Mouse (Mus musculus) cerebellum, adult (tissue): Measurements from ENCODE around the gene Alg12.
"Not testable (repeated sequence)": the region's sequence is repeated elsewhere in the genome, so short reads cannot be mapped to it uniquely, and the experiment has no call there.

ENCODE experiments used
- ATAC-seq: cut with Nextera tagmentation; 2 replicates; pipeline ENCODE4 v1.9.2; 2017; ENCODE audit warnings: mild to moderate bottlenecking, moderate library complexity, mixed read lengths; ENCODE audit not compliant: insufficient number of reproducible peaks, low FRiP score, low TSS enrichment

The Alg12 gene

DNA sequence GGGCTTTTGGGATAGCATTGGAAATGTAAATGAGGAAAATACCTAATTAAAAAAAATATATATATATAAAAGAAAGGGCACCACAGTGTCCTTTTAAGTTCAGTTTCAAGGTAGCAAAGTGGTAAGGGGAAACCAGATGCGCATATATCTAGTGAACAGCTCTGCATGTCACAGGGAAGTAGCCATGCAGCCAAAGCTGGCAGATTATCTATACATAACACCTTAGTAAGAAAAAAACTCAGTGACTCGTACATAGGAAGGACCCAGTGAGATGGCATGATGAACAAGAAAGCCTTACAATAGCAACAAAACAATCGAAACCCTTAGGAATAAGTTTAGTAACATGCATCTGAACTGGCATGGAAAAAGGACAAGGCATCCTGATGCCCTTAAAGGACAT lies 17.2 kb downstream of the Alg12 start:
- no peak for ATAC-seq

GRCm38 (mm10) chr15:88800921-88801354 lies 18.2 kb downstream of the Alg12 start:
- no peak for ATAC-seq

DNA sequence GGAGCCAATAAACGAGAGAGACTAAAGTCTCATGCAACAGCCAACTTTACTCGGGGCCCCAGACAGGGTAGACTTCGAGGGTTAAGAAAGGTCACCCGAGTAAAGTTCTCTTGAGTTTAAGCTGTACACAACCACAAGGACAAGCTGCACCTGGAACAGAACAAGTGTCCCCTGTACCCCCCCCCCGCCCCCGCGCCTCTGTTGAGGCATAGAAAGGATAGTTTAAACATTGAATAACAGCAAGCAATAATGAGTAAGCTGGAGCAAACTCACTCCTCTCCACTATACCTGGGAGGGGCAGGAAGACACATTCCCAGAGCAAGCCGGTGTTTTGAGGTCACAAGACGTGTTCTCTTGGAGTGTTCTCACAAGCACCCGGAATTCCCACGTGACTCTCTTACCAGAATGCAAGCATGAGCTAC lies 19.2 kb downstream of the Alg12 start:
- no peak for ATAC-seq

DNA sequence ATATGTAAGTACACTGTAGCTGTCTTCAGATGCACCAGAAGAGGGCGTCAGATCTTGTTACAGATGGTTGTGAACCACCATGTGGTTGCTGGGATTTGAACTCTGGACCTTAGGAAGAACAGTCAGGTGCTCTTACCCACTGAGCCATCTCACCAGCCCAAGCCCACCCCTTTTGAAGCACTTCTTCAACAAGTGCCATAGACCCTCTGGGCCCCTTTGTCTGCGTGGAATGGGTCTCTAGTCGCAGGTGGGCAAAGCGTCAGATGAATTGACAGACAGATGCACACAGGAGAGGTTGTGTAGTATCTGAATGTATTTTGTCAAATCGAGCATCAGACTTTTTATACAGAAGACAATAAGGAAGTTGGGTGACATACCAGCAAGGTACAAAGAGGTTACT lies 24.4 kb downstream of the Alg12 start:
- ATAC-seq: not testable (repeated sequence)

GRCm38 (mm10) chr15:88792140-88792850 lies 26.8 kb downstream of the Alg12 start:
- ATAC-seq: no peak

GRCm38 (mm10) chr15:88774630-88775029 lies 44.5 kb downstream of the Alg12 start:
- not testable (repeated sequence) for ATAC-seq

DNA sequence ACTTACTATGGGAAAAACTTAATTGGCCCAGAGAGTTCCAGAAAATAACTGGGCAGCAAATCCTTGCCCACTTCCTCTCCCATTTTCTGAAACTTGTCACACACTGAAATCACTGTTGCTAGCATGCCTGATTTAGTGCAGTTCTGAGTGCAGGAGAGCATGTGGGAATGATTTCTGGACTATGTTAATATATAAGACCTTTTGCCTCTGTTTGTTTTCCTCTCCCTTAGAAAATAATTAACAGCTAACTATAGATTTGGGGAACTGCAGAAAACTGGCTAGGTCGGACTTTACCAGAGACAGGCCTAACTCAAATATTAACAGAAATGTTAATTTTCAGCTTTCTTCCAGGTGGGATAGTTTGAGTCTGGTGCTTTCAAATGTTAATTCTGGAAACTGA lies 50.6 kb downstream of the Alg12 start:
- ATAC-seq: no peak

GRCm38 (mm10) chr15:88766139-88766538 lies 53.0 kb downstream of the Alg12 start:
- not testable (repeated sequence) for ATAC-seq

GRCm38 (mm10) chr15:88761551-88761950 lies 57.6 kb downstream of the Alg12 start:
- ATAC-seq: no peak

DNA sequence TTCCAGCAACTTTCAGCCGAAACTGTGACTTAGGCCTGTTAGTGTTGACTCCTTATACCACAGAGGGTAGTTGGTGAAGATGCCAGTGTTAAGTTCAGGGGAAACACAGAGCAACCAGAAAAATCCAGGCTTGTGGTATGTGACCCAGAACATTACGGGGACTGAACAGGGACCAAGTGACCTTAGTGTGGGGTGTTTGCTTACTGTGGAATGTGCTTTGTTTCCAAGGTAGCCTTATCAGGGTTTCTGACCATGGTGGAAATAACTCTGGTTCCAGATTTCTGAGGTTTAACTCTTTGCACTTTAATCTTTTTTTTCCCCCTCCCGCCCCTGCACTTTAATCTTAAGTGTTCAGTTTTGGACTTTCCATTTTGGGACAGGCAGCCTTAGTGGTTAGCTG lies 61.1 kb downstream of the Alg12 start:
- no peak for ATAC-seq

DNA sequence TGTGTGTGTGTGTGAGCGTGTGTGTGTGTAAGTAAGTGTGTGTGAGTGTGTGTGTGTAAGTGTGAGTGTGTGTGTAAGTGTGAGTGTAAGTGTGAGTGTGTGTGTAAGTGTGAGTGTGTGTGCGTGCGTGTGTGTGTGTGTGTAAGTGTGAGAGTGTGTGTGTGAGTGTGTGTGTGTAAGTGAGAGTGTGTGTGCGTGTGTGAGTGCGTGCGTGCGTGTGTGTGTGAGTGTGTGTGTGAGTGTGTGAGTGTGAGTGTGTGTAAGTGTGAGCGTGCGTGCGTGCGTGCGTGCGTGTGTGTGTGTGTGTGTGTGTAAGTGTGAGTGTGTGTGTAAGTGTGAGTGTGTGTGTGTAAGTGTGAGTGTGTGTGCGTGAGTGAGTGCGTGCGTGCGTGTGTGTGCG lies 63.4 kb downstream of the Alg12 start:
- no peak for ATAC-seq
